Mouse (Mus musculus) lung, embryonic 14.5 days (tissue): ENCODE measurements at regions not wholly inside any gene's neighbourhood (a gene's known extent, or its start where the extent isn't known, plus 50 kb on each side); places are given as distances from the start of the nearest gene placed in this dataset.

Experiments used
- ATAC-seq: fragments of 200-750 bp; cut with Nextera tagmentation; 2 replicates; pipeline ENCODE4 v1.8.0; 2017; ENCODE audit warnings: mild to moderate bottlenecking, moderate TSS enrichment, moderate library complexity; ENCODE audit not compliant: insufficient read depth
- DNase-seq: peaks from one replicate; pipeline ENCODE4 v3.0.0-alpha.2; 2015
- H3K27ac ChIP-seq: fragments of 300-500 bp; sonication (generic); 2 replicates; pipeline ENCODE4 v1.5.1; 2014; ENCODE audit warnings: low read depth, mild to moderate bottlenecking, moderate library complexity
- H3K27me3 ChIP-seq: fragments of 300-500 bp; sonication (generic); 2 replicates; pipeline ENCODE4 v1.6.1; 2014; ENCODE audit warnings: low read length, control low read depth; ENCODE audit not compliant: insufficient read depth
- H3K36me3 ChIP-seq: fragments of 300-500 bp; sonication (generic); 2 replicates; pipeline ENCODE4 v1.6.1; 2014; ENCODE audit warnings: control low read depth; ENCODE audit not compliant: insufficient read depth
- H3K4me1 ChIP-seq: fragments of 300-500 bp; sonication (generic); 2 replicates; pipeline ENCODE4 v1.6.1; 2014; ENCODE audit warnings: antibody characterized with exemption, control low read depth; ENCODE audit not compliant: insufficient read depth
- H3K4me2 ChIP-seq: fragments of 300-500 bp; sonication (generic); 2 replicates; pipeline ENCODE4 v1.6.1; 2014; ENCODE audit warnings: mild to moderate bottlenecking
- H3K4me3 ChIP-seq: fragments of 300-500 bp; sonication (generic); 2 replicates; pipeline ENCODE4 v1.5.1; 2014; ENCODE audit warnings: low read depth, low read length
- H3K9ac ChIP-seq: fragments of 300-500 bp; sonication (generic); 2 replicates; pipeline ENCODE4 v1.6.1; 2014
- H3K9me3 ChIP-seq: fragments of 300-500 bp; sonication (generic); 2 replicates; pipeline ENCODE4 v1.6.1; 2016; ENCODE audit warnings: low read depth, low read length, control low read depth
- CTCF ChIP-seq: IDR thresholded peaks from 2 replicates; pipeline ENCODE4 v1.5.1; 2016; ENCODE audit warnings: antibody characterized with exemption, low read depth
- WGBS: fragments of 180-500 bp; shearing (Covaris S2); extraction: QIAGEN DNeasy Blood & Tissue Kit; methylation state at CpG from one replicate; pipeline ENCODE4 v1.1.7; 2014; 5-methylcytosine and 5-hydroxymethylcytosine counted together

DNA sequence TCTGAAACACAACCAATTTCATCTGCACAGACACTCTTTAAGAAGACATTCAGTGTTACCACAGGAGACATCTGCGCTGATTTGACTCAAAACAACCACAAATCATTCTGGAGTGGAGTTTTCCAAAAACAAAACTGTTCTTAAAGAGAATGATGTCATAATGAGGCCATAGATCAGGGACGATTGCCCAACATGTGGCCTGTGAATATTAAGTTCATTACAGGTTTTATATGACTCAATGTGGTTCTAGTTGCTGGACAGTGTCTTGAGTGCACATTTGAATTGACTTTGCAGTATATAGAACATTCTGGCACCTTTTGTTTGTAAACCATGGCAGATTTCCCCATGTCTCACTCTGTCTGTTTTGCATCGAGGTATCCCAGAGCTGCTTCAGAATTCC, 63.0 kb upstream of the Chd1 start:
- no peaks in the 10 kb centered on the region for H3K4me1 ChIP-seq
- no peaks in the 10 kb centered on the region for H3K36me3 ChIP-seq
- DNase-seq (no peak), ATAC-seq (no peak)
- WGBS, result 67% methylated on average over 3 of the region's 3 CpGs
- no peak overlapping the region for H3K4me3 ChIP-seq
- no peak overlapping the region for H3K27ac ChIP-seq
- no peak overlapping the region for H3K9ac ChIP-seq
- no peaks in the 10 kb centered on the region for H3K9me3 ChIP-seq
- no peak for TF ChIP-seq CTCF
- no peaks in the 10 kb centered on the region for H3K27me3 ChIP-seq
- no peak overlapping the region for H3K4me2 ChIP-seq

DNA sequence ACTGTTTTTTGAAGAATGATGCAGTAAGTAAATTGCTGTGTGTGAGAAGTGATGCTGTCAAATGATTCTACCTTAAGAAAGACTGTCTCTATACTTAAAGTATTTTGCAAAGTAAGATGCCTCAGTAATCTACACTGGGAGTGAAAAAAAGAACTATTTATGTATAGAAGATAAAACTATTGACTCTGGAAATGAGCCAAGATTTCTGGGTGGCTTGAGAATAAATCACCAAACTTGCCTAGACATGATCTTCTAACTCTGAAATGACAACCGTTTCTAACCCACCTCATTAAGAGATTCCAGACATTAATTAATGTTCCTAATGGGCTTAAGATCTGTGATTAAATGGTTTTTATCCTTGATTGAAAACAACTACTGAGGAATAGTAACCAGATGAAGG, 58.0 kb upstream of the Chd1 start:
- no peaks in the 10 kb centered on the region for H3K9me3 ChIP-seq
- 5% methylated on average over 1 of the region's 1 CpGs for WGBS
- no peak overlapping the region for H3K4me2 ChIP-seq
- no peak for ATAC-seq
- H3K9ac ChIP-seq, result no peak overlapping the region
- no peak for TF ChIP-seq CTCF
- H3K4me3 ChIP-seq, result no peak overlapping the region
- peak; percentile 67 for DNase-seq
- no peaks in the 10 kb centered on the region for H3K4me1 ChIP-seq
- H3K27ac ChIP-seq, result no peak overlapping the region
- no peaks in the 10 kb centered on the region for H3K27me3 ChIP-seq
- H3K36me3 ChIP-seq, result no peaks in the 10 kb centered on the region

DNA sequence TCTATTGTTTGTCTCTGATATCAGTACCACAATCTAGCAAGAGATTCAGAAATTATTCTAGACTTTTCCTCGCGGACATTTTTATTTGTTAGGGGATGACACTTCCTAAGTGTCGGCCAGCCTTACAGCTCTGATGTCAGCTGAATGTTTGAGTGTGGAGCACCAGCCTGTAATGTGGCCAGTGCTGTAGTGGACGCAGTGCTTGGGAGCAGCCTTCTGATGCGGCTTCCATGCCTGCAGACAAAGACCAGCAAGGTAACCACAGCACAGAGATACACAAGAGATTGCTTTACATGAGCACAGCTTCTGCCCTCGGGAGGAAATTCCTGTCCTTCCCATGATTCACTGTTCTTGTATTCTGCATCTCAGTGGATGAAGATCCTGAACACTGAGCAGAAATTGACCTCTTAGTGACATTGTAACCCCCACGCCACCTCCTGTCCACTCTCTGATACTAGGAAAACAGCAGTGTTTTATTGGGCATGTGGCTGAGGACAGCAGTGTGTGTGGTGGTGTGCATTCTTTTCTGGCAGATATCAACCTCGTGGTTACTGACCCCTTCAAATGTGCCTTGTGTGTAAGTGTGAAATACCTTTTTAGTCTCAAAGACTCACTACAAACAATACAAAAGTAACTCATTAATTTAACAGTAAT, 54.6 kb upstream of the Chd1 start:
- WGBS, result 44% methylated on average over 8 of the region's 8 CpGs
- Histone ChIP-seq H3K9ac (no peak overlapping the region), H3K27ac (no peak overlapping the region), H3K4me2 (no peak overlapping the region), H3K9me3 (no peaks in the 10 kb centered on the region), H3K4me3 (no peak overlapping the region), H3K27me3 (no peaks in the 10 kb centered on the region), H3K4me1 (no peaks in the 10 kb centered on the region), H3K36me3 (no peaks in the 10 kb centered on the region)
- TF ChIP-seq CTCF, result no peak
- ATAC-seq, result no peak
- no peak for DNase-seq

DNA sequence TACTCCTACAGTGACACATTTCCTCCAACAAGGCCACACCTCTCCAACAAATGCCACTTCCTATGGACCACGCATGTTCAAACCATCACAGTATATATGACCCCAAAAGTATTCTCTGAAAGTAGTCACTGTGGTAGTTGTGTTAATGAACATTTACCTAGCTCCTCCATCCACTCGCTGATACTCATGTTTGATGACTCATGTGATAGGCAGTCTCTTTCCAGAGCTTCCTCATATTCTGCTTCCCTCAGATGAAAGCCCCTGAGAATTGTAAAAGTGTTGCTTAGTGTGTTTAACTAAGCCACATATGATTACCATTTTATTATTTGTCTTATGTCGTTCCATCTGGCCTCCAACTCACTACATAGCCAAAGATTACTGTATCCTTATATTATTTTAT, 52.9 kb upstream of the Chd1 start:
- Histone ChIP-seq H3K9ac (no peak overlapping the region), H3K27ac (no peak overlapping the region), H3K4me1 (no peaks in the 10 kb centered on the region), H3K4me3 (no peak overlapping the region), H3K27me3 (no peaks in the 10 kb centered on the region), H3K4me2 (no peak overlapping the region), H3K36me3 (no peaks in the 10 kb centered on the region), H3K9me3 (no peaks in the 10 kb centered on the region)
- ATAC-seq (no peak), DNase-seq (no peak)
- no peak for TF ChIP-seq CTCF
- 73% methylated on average over 3 of the region's 3 CpGs for WGBS
